Mouse (Mus musculus) layer of hippocampus, postnatal 36 days (tissue): ENCODE data around the gene Rpf2. TPM values are rescaled to one million over a fixed set of nuclear protein-coding genes. Genes with fewer than 3 reads are reported as not detected.
A peak's percentile ranks its signal among the peaks of the same experiment; 100 is the strongest.

Experiments used
- DNase-seq, 2 experiments: peaks; one replicate each; pipeline ENCODE4 v3.0.0; 2022
- total RNA-seq, 2 experiments: library from RNA; stranded (reverse); gene quantifications; 2 replicates each; pipeline ENCODE4 v1.2.3; 2021

Gene Rpf2
- 10 to 100 TPM; 19.4 to 22.4 TPM for total RNA-seq

DNA sequence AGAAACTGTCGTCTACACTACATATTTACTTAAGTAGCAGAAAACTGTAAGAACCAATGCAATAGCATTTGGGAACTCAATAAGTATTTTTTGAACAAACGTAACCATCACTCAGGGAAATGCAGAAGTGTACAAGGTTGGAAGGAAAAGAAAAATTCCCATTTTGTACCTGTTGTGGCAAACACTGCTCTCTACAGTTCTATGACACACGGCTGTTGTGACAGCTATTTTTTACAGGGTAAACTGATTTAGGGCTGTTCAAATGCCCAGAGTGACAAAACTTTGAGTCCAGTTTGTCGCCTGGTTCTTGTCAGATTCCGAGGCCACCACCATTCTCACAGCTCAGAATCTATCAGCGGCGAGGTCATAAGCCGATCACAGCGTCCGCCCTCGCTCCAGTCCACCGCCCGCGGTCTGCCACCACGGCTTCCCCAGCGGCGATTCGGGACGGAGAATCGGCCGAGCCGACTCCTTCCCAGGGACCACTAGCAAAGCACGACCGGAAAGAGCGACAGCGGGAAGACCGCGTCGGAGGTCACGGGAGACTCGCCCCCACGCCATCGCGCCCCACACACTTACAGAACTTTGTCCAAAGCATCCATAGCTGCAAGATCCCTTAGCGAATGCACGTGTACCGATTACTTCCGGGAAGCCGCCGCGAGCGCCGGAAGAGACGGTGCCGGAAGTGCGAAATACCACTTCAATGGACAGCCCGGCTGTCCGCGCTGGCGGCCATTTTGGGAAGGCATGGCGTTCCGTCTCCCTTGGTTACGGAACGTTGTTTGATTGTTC is at the start of gene Rpf2:
TSS of gene Rpf2 (minus strand) at position 663 of the 792 bp plus-strand sequence.
- DNase-seq, result peak; percentile 75 to 82

GRCm38 (mm10) chr10:40292640-40293039 is 45.8 kb upstream of the Rpf2 start:
- DNase-seq, result no peak

DNA sequence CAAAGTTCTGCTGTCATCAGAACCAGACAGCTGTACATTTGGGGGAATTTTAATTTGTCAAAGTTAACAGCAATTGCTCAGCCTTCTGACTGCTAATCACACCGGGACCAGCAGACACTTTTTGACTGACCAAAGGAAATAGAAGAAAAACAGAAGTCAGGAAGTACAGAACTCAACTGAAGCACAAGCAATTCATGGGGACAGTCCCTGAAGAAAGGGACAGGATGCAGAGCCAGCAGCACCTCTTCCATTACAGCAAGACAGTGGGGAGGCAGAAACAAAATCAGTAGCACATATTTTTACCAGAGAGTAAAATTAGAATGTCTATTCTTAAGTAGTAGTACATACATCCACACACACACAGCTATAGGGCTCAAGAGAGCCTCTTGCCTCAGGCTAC is 39.9 kb upstream of the Rpf2 start:
- DNase-seq, result no peak

DNA sequence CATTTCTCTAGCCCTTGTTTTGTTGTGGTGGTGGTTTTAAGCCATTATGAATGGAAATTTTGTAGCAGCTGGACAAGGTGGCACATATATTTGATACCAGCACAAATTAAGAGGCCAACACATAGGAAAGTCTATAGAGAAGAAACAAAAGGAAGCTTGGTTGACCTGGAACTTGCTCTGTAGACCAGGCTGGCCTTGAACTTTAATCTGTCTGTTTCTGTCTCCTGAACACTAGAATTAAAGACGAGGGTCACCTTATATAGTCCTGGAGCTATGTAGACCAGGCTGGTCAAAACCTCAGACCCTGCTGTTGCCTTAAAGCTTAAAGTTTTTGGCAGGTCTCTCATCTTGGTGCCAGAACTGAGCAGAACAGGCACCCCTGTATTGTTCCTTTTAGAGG is 38.7 kb upstream of the Rpf2 start:
- no peak for DNase-seq

GRCm38 (mm10) chr10:40284997-40285396 is 38.2 kb upstream of the Rpf2 start:
- no peak for DNase-seq

GRCm38 (mm10) chr10:40284179-40284831 is 37.5 kb upstream of the Rpf2 start:
- peak; percentile 22 to 42 for DNase-seq

DNA sequence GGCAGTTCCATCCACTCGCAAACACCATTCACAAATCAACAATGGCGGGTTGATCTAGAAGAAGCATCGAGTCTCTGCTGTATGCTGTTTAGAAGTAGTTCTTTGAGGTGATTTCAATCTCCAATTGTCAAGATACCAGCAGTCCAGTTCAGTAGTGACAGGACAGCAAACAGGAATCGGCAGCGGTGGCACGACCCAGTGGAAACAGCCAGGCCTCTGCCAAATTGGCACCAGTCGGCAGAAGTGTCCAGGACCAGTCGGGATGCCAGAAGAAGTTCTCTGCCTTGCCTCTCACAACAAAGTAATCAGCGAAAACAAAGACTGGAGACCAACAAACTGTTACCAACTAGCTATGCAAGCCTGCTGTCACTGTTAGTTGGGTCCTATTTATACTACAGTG is 36.8 kb upstream of the Rpf2 start:
- no peak for DNase-seq

GRCm38 (mm10) chr10:40281565-40281964 is 34.7 kb upstream of the Rpf2 start:
- no peak for DNase-seq

DNA sequence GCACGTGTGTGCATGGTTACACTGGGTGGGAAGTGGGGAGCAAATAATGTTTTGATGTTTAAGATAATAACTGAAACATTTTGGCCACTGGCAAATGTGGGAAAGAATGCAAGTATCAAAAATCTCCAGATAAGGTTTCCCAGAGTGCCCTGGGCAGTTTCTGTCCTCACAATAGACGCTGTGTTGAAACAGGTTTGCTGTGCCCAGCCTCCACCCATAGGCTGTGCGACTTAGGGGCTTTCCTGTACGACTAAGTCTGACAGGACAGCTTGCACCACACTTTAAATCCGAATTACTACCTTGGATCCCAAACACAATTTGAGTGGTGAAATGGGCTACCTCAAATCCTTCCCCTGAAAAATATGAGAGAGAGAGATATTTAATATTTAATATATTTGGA is 31.5 kb upstream of the Rpf2 start:
- no peak for DNase-seq

GRCm38 (mm10) chr10:40275991-40276390 is 29.2 kb upstream of the Rpf2 start:
- no peak for DNase-seq

DNA sequence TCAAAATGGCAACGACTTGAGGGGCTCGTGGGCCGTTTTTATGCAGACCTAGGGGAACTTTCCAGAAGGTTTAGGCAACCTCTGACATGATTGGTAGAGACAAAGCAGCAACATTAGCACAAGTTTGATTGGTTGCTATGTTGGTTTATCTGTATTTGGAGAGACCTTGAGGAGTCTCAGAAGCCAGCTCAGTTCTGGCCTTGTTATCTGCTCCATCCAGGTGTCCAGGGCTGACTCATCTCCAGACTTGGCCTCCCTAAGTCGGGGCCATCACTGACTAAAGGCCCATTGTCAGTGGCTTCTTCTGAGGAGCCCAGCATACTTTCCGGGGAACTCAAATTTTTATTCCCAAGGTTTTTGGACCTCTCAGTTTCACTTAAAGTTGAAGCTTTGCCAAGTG is 27.1 kb upstream of the Rpf2 start:
- no peak for DNase-seq

GRCm38 (mm10) chr10:40271216-40271615 is 24.4 kb upstream of the Rpf2 start:
- DNase-seq, result no peak

GRCm38 (mm10) chr10:40264920-40265319 is 18.1 kb upstream of the Rpf2 start:
- DNase-seq, result no peak

DNA sequence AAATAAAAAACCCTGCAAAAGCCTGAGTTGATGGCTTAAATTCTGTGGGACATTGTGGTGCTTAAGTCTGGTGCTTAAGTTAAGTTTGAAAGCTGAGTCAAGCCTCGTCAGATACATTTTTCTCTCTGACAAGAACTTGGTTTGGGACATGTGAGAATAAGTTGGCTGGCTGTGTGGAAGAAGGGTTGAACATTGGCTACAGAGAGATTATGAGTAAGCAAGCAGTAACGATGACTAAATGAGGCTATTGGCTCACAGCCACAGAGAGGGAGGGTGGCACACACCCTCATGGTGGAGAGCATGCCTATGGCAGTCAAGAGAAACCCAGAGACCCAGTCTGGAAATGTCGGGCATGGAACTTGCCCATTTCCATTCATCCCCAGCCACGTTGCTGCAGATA is 16.9 kb upstream of the Rpf2 start:
- DNase-seq, result no peak

GRCm38 (mm10) chr10:40262200-40262599 is 15.4 kb upstream of the Rpf2 start:
- DNase-seq, result no peak

- no peak for DNase-seq
Observed at GRCm38 (mm10) chr10:40260305-40260704, 13.5 kb upstream of the Rpf2 start.

DNA sequence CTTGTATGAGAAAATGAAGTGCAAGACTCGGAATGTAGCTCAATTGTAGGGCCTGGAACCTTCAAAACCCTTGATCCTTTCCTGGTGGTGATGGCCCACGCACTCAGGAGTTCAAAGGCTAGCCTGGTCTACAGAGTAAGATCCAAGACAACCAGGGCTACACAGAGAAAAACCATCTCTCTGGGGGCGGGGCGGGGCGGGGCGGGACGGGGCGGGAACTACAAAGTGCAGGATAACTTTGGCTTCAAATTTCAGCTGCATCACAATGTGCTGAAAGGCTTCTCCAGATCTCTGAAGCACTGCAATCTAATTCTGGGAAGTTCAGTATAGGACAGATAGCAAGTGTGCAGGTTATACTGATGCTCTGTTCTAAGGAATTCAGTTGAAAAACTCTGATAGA is 12.7 kb upstream of the Rpf2 start:
- no peak for DNase-seq

DNA sequence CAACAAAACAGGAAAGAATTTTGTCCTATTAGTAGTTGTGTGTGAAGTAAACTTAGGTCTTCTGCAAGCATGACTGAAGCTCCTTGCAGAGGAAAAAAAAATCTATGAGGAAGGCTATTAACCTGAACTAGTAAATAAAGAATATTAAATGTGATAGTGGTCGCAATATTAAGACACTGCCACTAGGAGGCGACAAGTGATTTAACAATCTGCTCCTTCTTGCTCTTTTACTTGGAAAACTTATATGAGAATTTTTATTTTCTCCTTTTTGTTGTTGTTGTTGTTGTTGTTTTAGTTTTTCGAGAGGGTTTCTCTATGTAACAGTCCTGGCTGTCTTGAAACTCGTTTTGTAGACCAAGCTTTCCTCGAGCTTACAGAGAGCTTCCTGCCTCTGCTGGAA is 12.1 kb upstream of the Rpf2 start:
- DNase-seq, result peak in 1 of 2 experiments; percentile 18

- peak in 1 of 2 experiments; percentile 34 for DNase-seq
Observed at GRCm38 (mm10) chr10:40258401-40258966, 11.6 kb upstream of the Rpf2 start.

DNA sequence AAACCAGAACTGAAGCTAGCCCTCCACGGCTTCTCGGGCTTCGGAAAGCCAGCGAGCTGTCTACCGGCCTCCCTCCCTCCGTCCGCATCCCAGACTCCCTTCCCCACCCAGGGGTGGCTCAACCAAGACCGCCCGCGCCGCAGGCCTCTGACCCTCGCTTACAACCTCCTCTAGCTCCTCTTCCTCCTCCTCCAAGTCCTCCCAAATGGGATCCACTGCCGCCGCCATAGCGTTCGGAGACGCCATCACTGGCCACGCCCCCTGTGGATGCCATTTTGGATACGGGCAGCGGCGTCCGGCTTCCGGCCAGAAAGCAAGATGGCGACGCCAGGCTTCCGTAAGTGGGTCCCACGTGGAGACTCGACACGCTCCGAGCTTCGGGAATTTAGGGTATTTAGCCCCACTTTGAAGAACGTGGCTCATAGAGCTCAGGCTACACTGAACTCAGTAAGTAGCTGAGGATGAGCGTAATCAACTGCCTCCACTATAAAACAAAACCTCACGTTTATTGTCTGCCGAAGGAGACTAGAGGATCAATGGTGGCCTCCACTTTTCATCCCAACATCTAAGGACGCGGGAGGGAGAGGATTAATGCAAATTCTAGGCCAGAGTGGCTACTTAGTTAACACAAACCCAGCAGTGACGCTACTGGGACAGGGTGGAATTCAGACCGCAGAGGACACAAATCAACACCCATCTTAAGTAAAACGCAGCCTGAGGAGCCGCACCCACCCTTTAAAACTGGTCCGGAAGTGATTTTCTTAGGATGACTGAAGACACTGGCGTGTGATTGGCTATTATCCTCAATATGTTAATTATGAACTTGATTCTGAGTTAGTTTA is 10.8 kb upstream of the Rpf2 start, which contains the start of gene Gtf3c6:
TSS of gene Gtf3c6 (minus strand) at position 695 of the 842 bp plus-strand sequence.
- peak; percentile 92 to 94 for DNase-seq

DNA sequence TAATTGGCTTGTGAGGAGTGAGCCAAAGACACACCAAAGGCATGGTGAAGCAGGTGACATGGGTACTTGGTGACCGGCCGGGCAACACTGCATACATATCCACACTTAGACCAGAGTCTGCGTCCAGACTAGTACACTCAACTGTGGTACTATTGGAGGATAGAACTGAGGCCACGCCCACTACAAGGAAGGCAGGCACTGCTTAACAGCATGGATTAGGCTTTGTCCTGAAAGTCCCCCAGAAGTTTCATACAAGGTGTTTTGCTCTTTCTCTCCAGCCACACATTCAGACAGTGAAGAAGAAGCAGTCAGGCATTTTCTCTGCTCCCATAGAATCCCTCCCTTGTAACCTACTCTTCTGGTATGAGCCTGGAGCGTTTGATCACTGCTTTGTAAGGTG is 9.9 kb upstream of the Rpf2 start:
- no peak for DNase-seq

DNA sequence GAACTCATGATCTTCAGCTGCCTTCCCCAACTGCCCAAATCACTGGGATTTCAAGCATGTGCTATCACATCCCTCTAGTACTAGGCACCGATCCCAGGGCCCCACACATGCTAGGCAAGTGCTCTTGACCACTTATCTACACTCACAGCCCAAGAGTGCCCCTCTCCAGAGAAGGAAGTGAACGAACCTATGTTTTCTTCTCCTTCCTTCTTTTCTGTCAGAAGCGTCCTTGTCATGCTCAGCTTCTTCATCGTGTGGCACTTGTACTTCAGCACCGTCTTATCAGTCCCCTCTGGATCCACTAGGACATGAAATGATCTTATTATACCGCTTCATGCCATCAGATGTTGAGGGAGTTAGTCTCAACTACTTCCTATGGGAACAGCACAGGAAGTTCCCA is 4.1 kb upstream of the Rpf2 start:
- DNase-seq, result no peak

- DNase-seq, result no peak
Observed at GRCm38 (mm10) chr10:40249625-40250024, 2.8 kb upstream of the Rpf2 start.
